ENCODE assay signal across 8 mouse cellular contexts in the genomic region with DNA sequence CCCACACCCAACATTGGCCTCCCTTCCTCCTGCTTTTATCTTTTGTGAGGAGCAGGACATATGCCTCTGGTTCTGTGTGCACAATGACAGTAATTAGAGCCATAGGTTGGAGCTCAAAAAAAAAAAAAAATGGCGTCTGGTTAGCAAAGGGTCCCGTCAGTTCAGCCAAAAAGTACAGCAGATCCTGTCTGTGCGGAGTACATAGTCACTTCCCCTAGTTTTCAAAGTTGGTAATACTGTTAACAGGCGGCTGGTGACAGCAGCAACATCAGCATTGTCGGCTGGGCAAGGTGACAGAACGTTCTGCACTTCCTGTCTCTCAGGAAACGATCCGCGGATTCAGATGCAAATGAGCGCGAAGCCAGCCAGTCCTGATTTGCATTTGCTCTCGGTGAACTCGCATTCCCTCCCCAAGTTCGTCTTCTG.
DNase-seq lines count a peak whose midpoint lies in the region; ATAC-seq and TF ChIP-seq lines count a peak whose summit lies in the region.

No protein-coding gene starts in this region.

- no peaks in the 10 kb centered on the region for H3K9me3 ChIP-seq in heart, embryonic 13.5 days
- no peaks in the 10 kb centered on the region for H3K9me3 ChIP-seq in liver, embryonic 14.5 days (ENCODE audit: control insufficient read depth, low read length)

- no peaks in the 10 kb centered on the region for H3K27me3 ChIP-seq in heart, embryonic 13.5 days (replicated peaks)
- H3K27me3 ChIP-seq in liver, embryonic 14.5 days (ENCODE audit: control insufficient read depth, insufficient read depth, low read length): no peaks in the 10 kb centered on the region

- no peak for TF ChIP-seq EP300 in liver, embryonic 14.5 days (IDR thresholded peaks at IDR 0.05; ENCODE audit: low read depth)

- peak overlapping the region; percentile 65 for H3K4me2 ChIP-seq in heart, embryonic 13.5 days
- H3K4me2 ChIP-seq in liver, embryonic 14.5 days (ENCODE audit: low read depth): peak overlapping the region; percentile 44

- H3K9ac ChIP-seq in heart, embryonic 13.5 days: peak overlapping the region; percentile 38; the same call in 1 of the 2 replicates
- no peak overlapping the region for H3K9ac ChIP-seq in liver, embryonic 14.5 days (replicated peaks)

- ATAC-seq in heart, embryonic 13.5 days (ENCODE audit: extremely low read depth, insufficient number of reproducible peaks, low FRiP score, low TSS enrichment): no peak
- no peak for ATAC-seq in liver, embryonic 14.5 days (ENCODE audit: insufficient read depth)

- no peaks in the 10 kb centered on the region for H3K36me3 ChIP-seq in heart, embryonic 13.5 days
- H3K36me3 ChIP-seq in liver, embryonic 14.5 days (replicated peaks; ENCODE audit: control insufficient read depth, insufficient read depth, low read depth): no peaks in the 10 kb centered on the region

- DNase-seq in cerebellum, postnatal 10 days: peak; percentile 37 to 62
- DNase-seq in cerebellum, adult 11 months: no peak
- peak; percentile 71 for DNase-seq in embryo, embryonic 11 days
- DNase-seq in kidney, adult 9 months: peak; percentile 45
- DNase-seq in liver, embryonic 14.5 days (ENCODE audit: low read depth in 3 of 3, low spot score in 3 of 3): no peak
- DNase-seq in natural killer cell, adult 2 months (ENCODE audit: low spot score in 2 of 2): peak; percentile 24 to 59
- peak; percentile 12 for DNase-seq in testis, postnatal 14 days (ENCODE audit: low spot score)

- H3K4me1 ChIP-seq in heart, embryonic 13.5 days: peaks cover 26% of the 10 kb centered on the region
- H3K4me1 ChIP-seq in liver, embryonic 14.5 days (replicated peaks; ENCODE audit: control insufficient read depth in 2 of 2, insufficient read depth in 2 of 2, low read length in 1 of 2): peaks cover 0 to 6% of the 10 kb centered on the region in 2 experiments; a peak in 1 of 4 replicates

- H3K27ac ChIP-seq in heart, embryonic 13.5 days (replicated peaks): 0 out of 2 replicates have a peak overlapping the region, but pooled peaks have one; percentile 33
- H3K27ac ChIP-seq in liver, embryonic 14.5 days: no peak overlapping the region

- no peak for TF ChIP-seq CTCF in liver, embryonic 14.5 days (IDR thresholded peaks at IDR 0.05; ENCODE audit: low read depth)

- 6% methylated on average over 14 of the region's 14 CpGs for WGBS in heart, embryonic 13.5 days
- 4% methylated on average over 14 of the region's 14 CpGs for WGBS in liver, embryonic 14.5 days (ENCODE audit: insufficient replicate concordance)

- H3K4me3 ChIP-seq in heart, embryonic 13.5 days: peak overlapping the region; percentile 34
- peak overlapping the region in 1 of 2 experiments; percentile 19; a peak in 1 of 4 replicates for H3K4me3 ChIP-seq in liver, embryonic 14.5 days (ENCODE audit: insufficient read depth in 1 of 2, low read depth in 2 of 2, low read length in 2 of 2)

Comparison
In these comparisons a context has a peak if more than half of its experiments do, and no peak if none do; other contexts are left out.
1. DNase-seq: peak in cerebellum, postnatal 10 days (2 of 2), embryo, embryonic 11 days (single experiment), kidney, adult 9 months (single experiment), natural killer cell, adult 2 months (2 of 2) and testis, postnatal 14 days (single experiment); none in cerebellum, adult 11 months (single experiment) and liver, embryonic 14.5 days (0 of 3).